Mouse (Mus musculus): ENCODE results near the gene Sap30bp.

DNA sequence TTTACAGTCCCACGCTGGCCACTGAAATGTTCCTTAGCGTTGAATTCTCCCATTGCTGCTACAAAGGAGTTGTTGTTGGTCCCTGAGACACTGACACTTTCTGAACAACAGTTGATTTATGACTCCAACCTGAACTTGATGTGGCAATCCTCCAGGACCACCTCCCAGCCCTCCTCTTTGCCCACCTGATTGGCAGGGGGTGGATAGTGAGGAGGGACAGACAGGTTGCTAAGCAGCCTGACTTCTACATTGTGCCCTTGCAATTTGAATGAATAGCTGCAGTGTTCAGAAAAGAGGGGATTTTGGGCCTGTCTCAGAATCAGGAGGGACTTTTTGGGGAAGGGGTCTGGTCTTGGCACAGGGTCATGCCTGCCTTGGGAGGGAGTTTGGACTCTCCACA, 17.6 kb downstream of the Sap30bp start:
- TF ChIP-seq E2F4 (IDR thresholded peaks at IDR 0.05; ENCODE audit: borderline replicate concordance, low read depth, low read length) = no peak
- TF ChIP-seq MAFK (IDR thresholded peaks at IDR 0.05; ENCODE audit: borderline replicate concordance, low read depth, low read length) = no peak
- TF ChIP-seq CHD2 (IDR thresholded peaks at IDR 0.05; ENCODE audit: low read length) = no peak
- TF ChIP-seq ETS1 (IDR thresholded peaks at IDR 0.05; ENCODE audit: low read depth, low read length) = no peak
- no peak for TF ChIP-seq JUND (IDR thresholded peaks at IDR 0.05; ENCODE audit: low read depth, low read length)
- no peak for TF ChIP-seq CTCF (IDR thresholded peaks at IDR 0.05 in 2 of 3, conservative IDR thresholded peaks at IDR 0.05 in 1 of 3; ENCODE audit: control insufficient read depth in 1 of 3, insufficient read depth in 1 of 3, low read depth in 2 of 3, low read length in 3 of 3, poor library complexity in 1 of 3, severe bottlenecking in 1 of 3)
- TF ChIP-seq ZMIZ1 (IDR thresholded peaks at IDR 0.05; ENCODE audit: low read depth, low read length) = no peak
- TF ChIP-seq POLR2AphosphoS2 (IDR thresholded peaks at IDR 0.05; ENCODE audit: low read length) = no peak
- no peak for TF ChIP-seq POLR2A (IDR thresholded peaks at IDR 0.05; ENCODE audit: control insufficient read depth in 1 of 2, insufficient read depth in 1 of 2, low read depth in 1 of 2, low read length in 2 of 2, poor library complexity in 1 of 2)
- TF ChIP-seq TAL1 (IDR thresholded peaks at IDR 0.05; ENCODE audit: low read length) = no peak
- TF ChIP-seq MXI1 (IDR thresholded peaks at IDR 0.05; ENCODE audit: low read depth, low read length) = no peak
- no peak for TF ChIP-seq MAX (IDR thresholded peaks at IDR 0.05; ENCODE audit: low read length)
- TF ChIP-seq TCF12 (IDR thresholded peaks at IDR 0.05; ENCODE audit: low read depth, low read length) = no peak
- TF ChIP-seq ZNF384 (IDR thresholded peaks at IDR 0.05; ENCODE audit: low read depth, low read length) = no peak

Data from MEL (cell line).